Mouse (Mus musculus) gastrocnemius, adult 2 months (tissue): ENCODE measurements around the gene Cux1. TPM values are rescaled to one million over a fixed set of nuclear protein-coding genes. Genes with fewer than 3 reads are reported as not detected.

Source experiments
- DNase-seq: peaks from one replicate; pipeline ENCODE4 v3.0.0; 2022
- H3K27ac ChIP-seq: fragments of 200-600 bp; 2 replicates; pipeline ENCODE4 v1.8.1; 2022; ENCODE audit warnings: mild to moderate bottlenecking
- H3K4me3 ChIP-seq: fragments of 200-600 bp; 2 replicates; pipeline ENCODE4 v1.8.1; 2022; ENCODE audit warnings: mild to moderate bottlenecking, moderate library complexity
- CTCF ChIP-seq: fragments of 200-600 bp; IDR thresholded peaks from 2 replicates; pipeline ENCODE4 v1.8.1; 2022; ENCODE audit warnings: antibody characterized with exemption, mild to moderate bottlenecking, moderate library complexity
- intact Hi-C: fragments of 180-260 bp; cut with DNase I; formaldehyde crosslinking; loops from one replicate; pipeline ENCODE4 v1.15.1; 2025
- total RNA-seq, 2 experiments: library from RNA; stranded (reverse); gene quantifications; 2 replicates each; pipeline ENCODE4 v1.2.3; 2021

Gene Cux1
- total RNA-seq, 2 experiments from 2014 or later = 80.9 to 88.2 TPM

- Histone ChIP-seq H3K4me3 (no peak overlapping the region), H3K27ac (peak overlapping the region; percentile 54)
- intact Hi-C loops = no loop called here
- TF ChIP-seq CTCF = no peak
- DNase-seq = peak; percentile 53
Observed at GRCm38 (mm10) chr5:136527871-136528270, 39.4 kb downstream of the Cux1 start.

- H3K27ac ChIP-seq = no peak overlapping the region
- TF ChIP-seq CTCF = no peak
- intact Hi-C loops = no loop called here
- no peak overlapping the region for H3K4me3 ChIP-seq
- no peak for DNase-seq
Observed at GRCm38 (mm10) chr5:136526545-136526909, 40.8 kb downstream of the Cux1 start.

- no peak for TF ChIP-seq CTCF
- Histone ChIP-seq H3K4me3 (no peak overlapping the region), H3K27ac (no peak overlapping the region)
- no peak for DNase-seq
- intact Hi-C loops = no loop called here
Observed at GRCm38 (mm10) chr5:136525896-136526544, 41.3 kb downstream of the Cux1 start.

GRCm38 (mm10) chr5:136522843-136523463 lies 44.3 kb downstream of the Cux1 start:
- no peak overlapping the region for H3K4me3 ChIP-seq
- TF ChIP-seq CTCF = no peak
- H3K27ac ChIP-seq = peak overlapping the region; percentile 31; the same call in 1 of the 2 replicates
- DNase-seq = peak; percentile 50
- intact Hi-C loops = no loop called here

GRCm38 (mm10) chr5:136521656-136522055 lies 45.6 kb downstream of the Cux1 start:
- intact Hi-C loops = no loop called here
- H3K4me3 ChIP-seq = no peak overlapping the region
- no peak for DNase-seq
- peak overlapping the region; percentile 40; the same call in 1 of the 2 replicates for H3K27ac ChIP-seq
- no peak for TF ChIP-seq CTCF

GRCm38 (mm10) chr5:136518648-136519437 lies 48.4 kb downstream of the Cux1 start:
- DNase-seq = no peak
- no peak for TF ChIP-seq CTCF
- Histone ChIP-seq H3K4me3 (no peak overlapping the region), H3K27ac (no peak overlapping the region)
- intact Hi-C loops = no loop called here

GRCm38 (mm10) chr5:136517510-136517909 lies 49.8 kb downstream of the Cux1 start:
- TF ChIP-seq CTCF = no peak
- no peak for DNase-seq
- no peak overlapping the region for H3K27ac ChIP-seq
- no peak overlapping the region for H3K4me3 ChIP-seq
- intact Hi-C loops = no loop called here

- intact Hi-C loops = no loop called here
Observed at GRCm38 (mm10) chr5:136516593-136516992, 50.7 kb downstream of the Cux1 start.

GRCm38 (mm10) chr5:136514049-136514677 lies 53.1 kb downstream of the Cux1 start:
- no peak overlapping the region for H3K4me3 ChIP-seq
- intact Hi-C loops = no loop called here
- no peak for TF ChIP-seq CTCF
- H3K27ac ChIP-seq = no peak overlapping the region
- no peak for DNase-seq

More at GRCm38 (mm10) chr5:136516593-136516992, 50.7 kb downstream of the Cux1 start:
- Histone ChIP-seq H3K27ac (no peak overlapping the region), H3K4me3 (no peak overlapping the region)
- DNase-seq = no peak
- no peak for TF ChIP-seq CTCF

- TF ChIP-seq CTCF = no peak
- DNase-seq = no peak
- Histone ChIP-seq H3K27ac (no peak overlapping the region), H3K4me3 (no peak overlapping the region)
- intact Hi-C loops = no loop called here
Observed at GRCm38 (mm10) chr5:136512103-136512674, 55.1 kb downstream of the Cux1 start.

GRCm38 (mm10) chr5:136511378-136511777 lies 55.9 kb downstream of the Cux1 start:
- intact Hi-C loops = no loop called here
- Histone ChIP-seq H3K4me3 (peak overlapping the region; percentile 15; the same call in 1 of the 2 replicates), H3K27ac (no peak overlapping the region)
- no peak for TF ChIP-seq CTCF
- no peak for DNase-seq

GRCm38 (mm10) chr5:136510609-136511008 lies 56.7 kb downstream of the Cux1 start:
- H3K4me3 ChIP-seq = no peak overlapping the region
- DNase-seq = no peak
- H3K27ac ChIP-seq = no peak overlapping the region
- no peak for TF ChIP-seq CTCF
- intact Hi-C loops = no loop called here
